Mouse (Mus musculus) myocyte (in vitro differentiated cells): ENCODE data around the gene Cpeb1. TPM values are rescaled to one million over a fixed set of nuclear protein-coding genes. Genes with fewer than 3 reads are reported as not detected.

Experiments
- H3K27me3 ChIP-seq: one replicate; pipeline ENCODE4 v1.6.1; 2011; ENCODE audit not compliant: control insufficient read depth, insufficient read depth, insufficient read length
- H3K36me3 ChIP-seq: one replicate; pipeline ENCODE4 v1.6.1; 2011; ENCODE audit not compliant: control insufficient read depth, insufficient read depth
- H3K4me2 ChIP-seq: one replicate; pipeline ENCODE4 v1.6.1; 2011; ENCODE audit warnings: low read depth, control low read depth
- H3K4me3 ChIP-seq: one replicate; pipeline ENCODE4 v1.5.1; 2011; ENCODE audit warnings: mild to moderate bottlenecking, control low read depth, moderate library complexity
- H3K79me2 ChIP-seq: one replicate; pipeline ENCODE4 v1.6.1; 2011; ENCODE audit not compliant: control insufficient read depth, insufficient read depth
- H3ac ChIP-seq: one replicate; pipeline ENCODE4 v1.6.1; 2011; ENCODE audit not compliant: control insufficient read depth, insufficient read length
- CEBPB ChIP-seq: IDR thresholded peaks from 2 replicates; pipeline ENCODE4 v1.6.1; 2011; ENCODE audit warnings: mild to moderate bottlenecking, moderate library complexity; ENCODE audit not compliant: poor library complexity, insufficient read depth, severe bottlenecking
- E2F4 ChIP-seq: IDR thresholded peaks from one replicate; pipeline ENCODE4 v1.6.1; 2011; ENCODE audit warnings: mild to moderate bottlenecking, control low read depth, moderate library complexity; ENCODE audit not compliant: insufficient read depth
- MAX ChIP-seq: IDR thresholded peaks from one replicate; pipeline ENCODE4 v1.6.1; 2011; ENCODE audit warnings: low read depth, mild to moderate bottlenecking, control low read depth
- MYOD1 ChIP-seq, 3 experiments: IDR thresholded peaks; one replicate each; pipeline ENCODE4 v1.6.1; 2011; ENCODE audit warnings: control low read depth in 2 of 3, low read depth in 2 of 3, mild to moderate bottlenecking in 2 of 3, moderate library complexity in 1 of 3; ENCODE audit not compliant: insufficient read length in 2 of 3, control insufficient read depth in 1 of 3
- MYOG ChIP-seq, 3 experiments: IDR thresholded peaks; one replicate each; pipeline ENCODE4 v1.6.1; 2011; ENCODE audit warnings: control low read depth in 2 of 3, low read depth in 2 of 3, mild to moderate bottlenecking in 2 of 3; ENCODE audit not compliant: insufficient read length in 2 of 3, control insufficient read depth in 1 of 3, insufficient read depth in 1 of 3
- POLR2A ChIP-seq: IDR thresholded peaks from one replicate; pipeline ENCODE4 v1.6.1; 2011; ENCODE audit warnings: low read depth, mild to moderate bottlenecking, control low read depth, moderate library complexity; ENCODE audit not compliant: insufficient read length
- POLR2AphosphoS2 ChIP-seq: IDR thresholded peaks from one replicate; pipeline ENCODE4 v1.6.1; 2011; ENCODE audit warnings: low read depth, control low read depth; ENCODE audit not compliant: insufficient read length
- REST ChIP-seq: IDR thresholded peaks from one replicate; pipeline ENCODE4 v1.6.1; 2011; ENCODE audit warnings: mild to moderate bottlenecking, control low read depth, moderate library complexity; ENCODE audit not compliant: insufficient read depth, insufficient read length
- SRF ChIP-seq: IDR thresholded peaks from one replicate; pipeline ENCODE4 v1.6.1; 2011; ENCODE audit warnings: low read depth; ENCODE audit not compliant: control insufficient read depth, insufficient read length
- TCF12 ChIP-seq: IDR thresholded peaks from one replicate; pipeline ENCODE4 v1.6.1; 2011; ENCODE audit warnings: mild to moderate bottlenecking, control low read depth; ENCODE audit not compliant: poor library complexity, insufficient read depth, severe bottlenecking
- TCF3 ChIP-seq: IDR thresholded peaks from one replicate; pipeline ENCODE4 v1.6.1; 2011; ENCODE audit warnings: low read depth, control low read depth; ENCODE audit not compliant: insufficient read length
- USF1 ChIP-seq: IDR thresholded peaks from one replicate; pipeline ENCODE4 v1.6.1; 2011; ENCODE audit warnings: low read depth, mild to moderate bottlenecking, control low read depth, moderate library complexity
- polyA plus RNA-seq: library from polyadenylated mRNA; unstranded; fragments of >200 nt; fragmentation: generic; extraction: Trizol; gene quantifications from one replicate; pipeline ENCODE4 v1.2.1, GENCODE M21; 2012; ENCODE audit warnings: missing spikeins

Gene Cpeb1
- polyA plus RNA-seq, 1 experiment = 1.3 TPM

DNA sequence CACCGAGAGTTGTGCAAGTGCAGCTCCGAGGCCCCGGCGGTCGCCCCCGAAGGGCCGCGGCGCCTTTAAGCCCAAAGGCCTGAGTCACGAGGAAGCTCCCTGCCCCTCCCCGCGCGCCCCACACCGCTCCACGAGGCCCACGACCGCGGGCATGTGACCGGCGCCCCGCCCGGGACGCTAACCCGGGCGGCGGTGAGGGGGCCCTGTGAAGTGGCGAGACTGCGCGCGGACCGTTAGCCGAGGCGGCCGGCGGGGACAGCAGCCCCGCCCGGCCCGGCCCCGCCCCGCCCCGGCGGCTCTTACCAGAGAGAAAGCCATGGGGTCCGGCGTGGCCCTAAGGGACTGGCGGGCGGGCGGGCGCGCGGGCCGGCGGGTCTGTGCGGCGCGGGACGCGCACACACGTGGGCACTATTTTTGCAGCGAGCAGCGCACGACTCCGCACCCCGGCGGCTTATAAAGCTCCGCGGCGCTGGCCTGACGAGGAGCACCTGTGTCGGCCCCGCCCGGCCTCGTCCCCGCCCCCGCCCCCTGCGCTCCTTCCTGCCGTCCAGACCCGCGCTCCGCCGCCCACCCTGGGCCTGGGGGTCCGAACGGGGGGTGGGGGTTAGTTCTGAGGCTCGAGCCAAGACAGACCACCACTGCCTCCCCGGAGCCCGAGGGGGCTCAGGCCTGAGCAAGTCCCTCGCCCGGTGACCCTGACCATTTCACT, 780 bp downstream of the Cpeb1 start:
- Histone ChIP-seq H3K4me3 (no peak overlapping the region), H3K4me2 (peak overlapping the region; percentile 62), H3K36me3 (no peaks in the 10 kb centered on the region), H3K27me3 (peaks cover 35% of the 10 kb centered on the region), H3ac (no peak overlapping the region), H3K79me2 (no peaks in the 10 kb centered on the region)
- TF ChIP-seq E2F4 (no peak), POLR2A (no peak), REST (no peak), SRF (no peak), TCF12 (no peak), USF1 (no peak), TCF3 (no peak), MYOD1 (IDR thresholded peaks at IDR 0.05; ENCODE audit: control insufficient read depth in 1 of 3, insufficient read length in 2 of 3, low read depth in 2 of 3) (no peak), POLR2AphosphoS2 (no peak), MAX (no peak), MYOG (IDR thresholded peaks at IDR 0.05; ENCODE audit: control insufficient read depth in 1 of 3, insufficient read depth in 1 of 3, insufficient read length in 2 of 3, low read depth in 2 of 3) (no peak), CEBPB (no peak)

DNA sequence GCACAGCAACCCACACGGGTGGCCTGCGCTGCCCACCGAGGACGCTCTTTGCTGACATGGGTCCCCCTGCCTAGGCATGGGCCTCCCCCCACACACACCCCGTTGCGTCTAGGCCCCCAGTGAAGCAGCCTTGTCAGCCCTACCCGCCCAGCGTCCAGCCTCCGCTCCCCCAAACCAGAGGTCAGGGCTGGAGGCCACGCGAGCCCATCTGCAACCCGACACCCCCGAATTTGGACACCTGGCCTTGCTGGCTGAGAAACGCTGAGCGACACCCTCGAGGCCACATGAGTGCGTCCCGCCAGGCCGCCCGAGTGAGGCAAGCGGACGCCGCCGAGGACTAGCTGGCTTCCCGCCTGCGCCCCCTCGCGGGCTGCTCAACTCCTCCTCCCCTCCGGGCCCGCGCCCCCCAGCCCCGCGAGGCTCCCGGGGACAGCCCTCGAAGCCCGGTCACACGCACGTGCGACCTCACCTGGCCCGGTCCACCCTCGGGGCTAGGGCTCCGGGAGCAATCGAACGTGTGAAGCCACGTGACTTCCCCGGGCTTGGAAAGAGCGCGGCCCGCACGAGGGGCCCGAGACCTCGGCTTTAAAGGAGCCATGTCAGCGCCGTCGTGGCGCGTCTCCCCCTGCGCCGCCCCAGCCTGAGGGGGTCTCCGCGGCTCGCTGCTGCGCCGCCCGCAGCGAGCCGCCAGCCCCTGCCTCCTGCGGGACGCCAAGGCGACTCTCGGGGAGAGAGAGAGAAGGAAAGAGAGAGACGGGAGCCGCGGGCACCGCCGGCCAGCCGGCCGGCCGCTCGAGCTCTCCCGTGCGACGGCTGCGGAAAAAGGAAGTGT, 1.6 kb downstream of the Cpeb1 start:
- no peak overlapping the region for H3K4me2 ChIP-seq
- H3K27me3 ChIP-seq = peaks cover 35% of the 10 kb centered on the region
- no peaks in the 10 kb centered on the region for H3K79me2 ChIP-seq
- H3ac ChIP-seq = no peak overlapping the region
- TF ChIP-seq SRF (no peak), E2F4 (no peak), POLR2AphosphoS2 (no peak), REST (no peak), MAX (no peak), TCF3 (no peak), USF1 (no peak), POLR2A (no peak), TCF12 (no peak), MYOD1 (IDR thresholded peaks at IDR 0.05; ENCODE audit: control insufficient read depth in 1 of 3, insufficient read length in 2 of 3, low read depth in 2 of 3) (no peak), MYOG (IDR thresholded peaks at IDR 0.05; ENCODE audit: control insufficient read depth in 1 of 3, insufficient read depth in 1 of 3, insufficient read length in 2 of 3, low read depth in 2 of 3) (no peak), CEBPB (no peak)
- no peak overlapping the region for H3K4me3 ChIP-seq
- no peaks in the 10 kb centered on the region for H3K36me3 ChIP-seq

DNA sequence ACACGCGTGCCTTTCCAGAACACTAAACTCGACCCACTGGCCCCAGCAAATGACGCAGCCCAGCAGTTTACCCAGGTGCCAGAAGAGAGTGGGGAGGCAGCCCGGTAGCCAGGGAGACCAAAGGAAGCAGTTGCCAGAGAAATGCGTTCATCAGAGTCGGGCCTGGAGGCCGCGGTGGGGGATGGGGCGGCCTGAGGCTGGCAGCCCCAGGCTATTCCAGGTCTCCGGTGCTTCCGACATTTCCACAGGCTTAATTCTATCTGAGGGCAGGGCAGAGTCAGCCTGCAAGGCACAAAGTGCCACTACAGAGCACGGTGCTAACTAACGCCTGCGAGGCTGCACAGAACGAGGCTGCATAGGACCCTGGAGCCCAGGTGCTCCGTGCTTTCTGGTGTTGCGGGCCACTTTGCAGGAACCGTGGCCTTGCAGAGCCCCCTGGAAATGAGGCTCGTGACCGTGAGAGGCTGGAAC, 2.3 kb downstream of the Cpeb1 start:
- Histone ChIP-seq H3K79me2 (no peaks in the 10 kb centered on the region), H3K27me3 (peaks cover 35% of the 10 kb centered on the region), H3K4me2 (no peak overlapping the region), H3K36me3 (no peaks in the 10 kb centered on the region), H3ac (no peak overlapping the region), H3K4me3 (no peak overlapping the region)
- TF ChIP-seq SRF (no peak), TCF12 (no peak), CEBPB (no peak), MYOD1 (IDR thresholded peaks at IDR 0.05; ENCODE audit: control insufficient read depth in 1 of 3, insufficient read length in 2 of 3, low read depth in 2 of 3) (no peak), USF1 (no peak), POLR2A (no peak), MAX (no peak), POLR2AphosphoS2 (no peak)

DNA sequence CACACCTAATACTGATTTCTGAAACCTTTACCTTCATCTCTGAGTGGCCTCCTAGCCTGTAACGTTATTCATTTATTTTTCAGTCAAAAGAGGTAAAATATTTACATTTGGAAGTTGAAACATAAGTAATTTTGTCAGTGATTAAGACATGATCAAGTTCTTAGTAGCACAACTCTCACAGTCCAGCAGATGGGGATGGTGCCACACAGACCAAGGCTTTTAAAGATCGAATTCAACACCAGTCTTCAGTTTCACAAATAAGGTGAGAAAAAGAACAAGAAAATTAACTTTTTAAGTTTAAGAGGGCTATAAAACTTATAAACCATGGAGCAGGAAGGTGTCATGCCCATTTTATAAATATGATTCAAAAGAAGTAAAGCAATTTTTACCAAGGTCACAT, 56.3 kb downstream of the Cpeb1 start:
- H3K79me2 ChIP-seq = no peaks in the 10 kb centered on the region
- no peaks in the 10 kb centered on the region for H3K36me3 ChIP-seq
- H3K27me3 ChIP-seq = peaks cover 4% of the 10 kb centered on the region
- no peak overlapping the region for H3K4me3 ChIP-seq
- no peak for TF ChIP-seq TCF12
- no peak for TF ChIP-seq POLR2AphosphoS2
- TF ChIP-seq MYOD1 (IDR thresholded peaks at IDR 0.05; ENCODE audit: control insufficient read depth in 1 of 3, insufficient read length in 2 of 3, low read depth in 2 of 3) = no peak
- TF ChIP-seq REST = no peak
- TF ChIP-seq MYOG (IDR thresholded peaks at IDR 0.05; ENCODE audit: control insufficient read depth in 1 of 3, insufficient read depth in 1 of 3, insufficient read length in 2 of 3, low read depth in 2 of 3) = no peak
- no peak for TF ChIP-seq SRF
- no peak for TF ChIP-seq MAX
- TF ChIP-seq TCF3 = no peak
- no peak for TF ChIP-seq CEBPB
- TF ChIP-seq USF1 = no peak
- no peak for TF ChIP-seq POLR2A
- TF ChIP-seq E2F4 = no peak
- no peak overlapping the region for H3K4me2 ChIP-seq
- H3ac ChIP-seq = no peak overlapping the region
